Mouse (Mus musculus): ENCODE measurements around the gene Kbtbd4.
A peak's percentile ranks its signal among the peaks of the same experiment; 100 is the strongest.
"Not testable (repeated sequence)": the region's sequence is repeated elsewhere in the genome, so short reads cannot be mapped to it uniquely, and the experiment has no call there.

Gene Kbtbd4

DNA sequence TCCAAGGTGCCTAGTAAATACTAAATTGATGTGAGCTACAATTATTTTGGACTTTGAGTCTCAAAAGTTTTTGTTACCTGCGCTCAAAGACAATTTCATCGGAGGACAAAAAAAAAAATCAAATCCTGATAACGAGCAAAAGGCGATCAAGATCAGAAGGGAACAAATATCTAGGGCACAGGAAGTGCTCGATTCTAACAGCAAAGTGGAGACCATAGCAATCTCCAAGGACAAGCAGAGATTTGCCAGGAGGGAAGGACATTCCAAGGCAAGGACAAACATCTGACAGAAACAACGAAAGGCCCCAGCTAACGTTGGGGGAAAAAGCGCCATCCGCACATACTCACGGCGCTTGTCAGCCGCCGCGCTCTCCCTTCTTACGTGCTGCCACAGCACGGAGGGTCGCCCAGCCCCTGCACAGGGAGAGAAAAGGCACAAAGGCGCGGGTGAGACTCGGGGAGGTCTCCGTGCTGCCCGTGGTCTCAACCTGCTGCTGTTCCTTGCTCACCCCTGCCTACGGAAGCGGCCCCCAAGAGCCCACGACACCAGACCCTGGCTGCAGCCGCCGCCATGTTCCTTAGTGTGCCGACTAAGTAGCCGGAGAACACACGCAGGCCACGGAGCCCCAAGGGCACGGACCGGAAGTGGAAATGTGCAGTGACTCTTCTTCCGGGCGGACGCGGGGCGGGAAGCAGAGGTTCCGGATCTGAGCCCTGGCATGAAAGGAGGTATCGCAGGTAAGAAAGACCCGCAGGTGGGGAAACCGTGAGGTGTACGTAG is at the start of gene Kbtbd4, which contains the start of gene Ndufs3:
TSS of gene Kbtbd4 (plus strand) at position 665 of the 780 bp plus-strand sequence.
TSS of gene Ndufs3 (minus strand) at position 752 of the 780 bp plus-strand sequence.
- peak; percentile 90 for DNase-seq

GRCm38 (mm10) chr2:90861486-90861885 is 43.1 kb upstream of the Kbtbd4 start:
- DNase-seq, result no peak

- no peak for DNase-seq
Measured at GRCm38 (mm10) chr2:90864184-90864583, 40.4 kb upstream of the Kbtbd4 start.

DNA sequence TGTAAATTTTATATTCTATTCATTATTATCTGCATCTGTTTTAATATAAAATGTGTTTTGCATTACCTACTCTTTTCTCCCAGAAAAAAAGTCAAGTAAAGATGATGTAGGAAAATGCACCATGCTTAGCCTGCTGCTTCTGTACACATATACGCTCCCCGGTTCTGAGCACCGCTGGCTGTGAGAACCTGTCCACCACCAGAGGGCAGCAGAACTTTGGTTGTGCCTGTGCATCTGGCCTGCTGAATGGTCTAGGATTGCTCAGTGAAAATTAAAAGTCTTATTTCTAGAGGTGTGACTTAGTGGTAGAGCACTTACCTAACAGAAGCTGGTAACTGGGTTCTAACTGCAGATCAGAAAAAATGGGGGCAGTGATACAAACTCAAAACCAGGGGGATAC is 38.0 kb upstream of the Kbtbd4 start:
- DNase-seq, result peak; percentile 80

GRCm38 (mm10) chr2:90870136-90870601 is 34.4 kb upstream of the Kbtbd4 start:
- no peak for DNase-seq

GRCm38 (mm10) chr2:90871180-90871961 is 33.2 kb upstream of the Kbtbd4 start:
- no peak for DNase-seq

DNA sequence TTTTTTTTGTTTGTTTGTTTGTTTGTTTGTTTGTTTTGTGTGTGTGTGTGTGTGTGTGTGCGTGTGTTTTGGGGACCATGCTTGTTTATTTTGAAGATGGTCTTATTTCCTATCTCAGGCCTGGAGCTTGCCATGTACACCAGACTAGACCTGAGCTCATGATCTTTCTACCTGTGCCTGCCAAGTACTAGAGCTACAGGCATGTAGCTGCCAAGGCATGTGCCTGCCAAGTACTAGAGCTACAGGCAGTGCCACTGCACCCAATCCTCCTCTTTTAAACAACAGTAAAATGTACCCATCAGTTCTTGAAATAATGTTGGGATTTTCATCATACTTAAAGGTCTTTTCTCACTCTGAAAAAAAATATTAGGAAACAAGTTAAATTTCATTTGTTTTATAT is 30.5 kb upstream of the Kbtbd4 start:
- DNase-seq, result no peak

GRCm38 (mm10) chr2:90875239-90875638 is 29.3 kb upstream of the Kbtbd4 start:
- DNase-seq, result no peak

DNA sequence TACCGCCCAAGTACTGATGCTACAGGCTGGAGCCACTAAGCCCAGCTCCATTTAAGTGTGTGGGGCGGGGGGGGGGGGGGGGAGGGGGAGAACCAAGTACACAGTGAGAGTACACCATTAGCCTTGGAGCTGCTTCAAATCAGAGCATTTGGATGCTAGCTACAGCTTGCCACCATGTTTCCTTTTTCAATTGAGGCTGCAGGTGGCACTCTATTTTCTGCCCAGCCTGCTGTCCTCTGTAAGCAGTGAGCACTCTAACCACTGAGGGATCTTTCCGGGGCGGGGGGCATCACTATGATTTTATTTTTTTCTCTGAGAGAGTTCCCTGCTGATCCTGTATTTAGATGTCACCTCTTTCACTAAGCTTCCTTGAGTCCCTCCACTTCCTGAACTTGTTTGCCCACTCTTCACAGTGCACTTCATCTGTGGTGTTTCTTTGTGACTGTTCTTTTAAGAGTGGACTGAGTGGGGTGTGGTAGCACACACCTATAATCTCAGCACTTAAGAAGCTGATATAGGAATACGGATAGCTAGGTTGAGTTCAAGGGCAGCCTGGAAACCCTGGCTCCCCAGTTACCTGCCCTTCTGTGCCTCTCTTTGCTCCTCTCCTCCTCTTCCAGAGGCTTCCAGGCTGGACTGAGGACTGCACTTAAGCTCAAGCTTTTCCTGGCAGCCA is 26.8 kb upstream of the Kbtbd4 start:
- DNase-seq, result no peak

DNA sequence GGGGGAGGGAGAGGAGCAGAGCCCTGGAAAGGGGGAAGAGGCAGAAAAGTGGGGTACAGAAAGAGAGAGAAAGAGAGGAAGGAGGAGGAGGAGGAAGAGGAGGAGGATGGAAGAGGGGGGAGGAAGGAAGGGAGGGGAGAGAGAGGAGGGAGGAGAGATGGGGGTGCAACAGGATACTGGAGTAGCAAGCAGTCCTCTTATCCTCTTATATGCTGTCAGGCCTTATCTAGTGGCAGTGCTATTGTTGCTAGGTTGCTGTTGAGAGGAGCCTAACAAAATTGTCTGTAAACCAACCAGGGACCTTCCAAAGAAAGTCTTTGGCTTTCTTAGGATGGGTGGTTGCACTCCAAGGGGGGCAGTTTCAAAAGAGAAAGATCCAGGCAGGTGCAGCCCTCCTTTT is 25.1 kb upstream of the Kbtbd4 start:
- DNase-seq, result no peak

DNA sequence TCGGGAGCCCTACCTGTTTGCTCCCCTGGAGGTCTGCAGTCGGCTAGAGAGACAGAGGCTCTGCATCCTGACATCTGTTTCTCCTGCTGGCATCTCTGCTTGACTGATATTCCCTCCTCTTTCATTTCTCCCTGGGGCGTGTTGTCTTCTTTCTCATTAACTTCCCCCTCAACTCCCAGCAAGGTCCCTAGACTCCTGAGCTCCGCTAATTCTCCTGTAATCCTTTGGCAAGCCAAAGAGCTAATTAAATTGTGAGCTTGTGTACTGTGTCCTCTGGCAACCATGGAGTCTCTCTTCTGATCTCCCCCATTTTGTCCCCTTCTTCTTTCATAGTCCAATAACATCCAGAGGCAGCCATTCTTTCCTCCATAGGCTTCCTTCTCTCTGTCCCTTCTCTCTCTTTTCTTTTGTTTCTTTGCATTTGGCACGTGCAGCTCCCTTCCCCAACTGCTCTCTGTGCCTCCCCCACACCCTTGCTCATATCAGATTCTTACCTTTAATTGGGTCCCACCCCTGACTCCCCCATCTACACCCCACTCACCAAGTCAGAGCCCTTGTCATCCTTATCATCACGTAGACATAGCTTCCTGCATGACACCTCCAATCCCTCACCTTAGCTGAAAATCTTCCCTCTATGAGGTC is 24.3 kb upstream of the Kbtbd4 start:
- no peak for DNase-seq

DNA sequence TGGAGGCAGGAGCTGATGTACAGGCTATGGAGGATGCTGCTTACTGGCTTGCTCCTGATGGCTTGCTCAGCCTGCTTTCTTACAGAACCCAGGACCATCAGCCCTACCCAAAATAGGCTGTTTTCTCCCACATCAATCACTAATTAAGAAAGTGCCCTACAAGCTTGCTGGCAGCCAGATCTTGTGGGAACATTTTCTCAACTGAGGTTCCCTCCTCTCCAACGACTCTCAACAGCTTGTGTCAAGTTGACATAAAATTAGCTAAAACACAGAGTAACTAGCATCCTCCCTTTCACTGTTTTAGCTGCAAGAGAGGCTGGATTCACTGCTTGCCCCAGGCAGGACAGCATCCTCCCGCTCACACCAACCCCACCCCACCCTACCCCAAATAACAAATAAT is 22.7 kb upstream of the Kbtbd4 start:
- no peak for DNase-seq

GRCm38 (mm10) chr2:90885218-90886041 is 19.1 kb upstream of the Kbtbd4 start, which contains the start of gene C1qtnf4:
Gene C1qtnf4, plus strand, starts transcription at chr2:90885860.
- no peak for DNase-seq

GRCm38 (mm10) chr2:90886436-90886835 is 18.1 kb upstream of the Kbtbd4 start:
- DNase-seq, result no peak

DNA sequence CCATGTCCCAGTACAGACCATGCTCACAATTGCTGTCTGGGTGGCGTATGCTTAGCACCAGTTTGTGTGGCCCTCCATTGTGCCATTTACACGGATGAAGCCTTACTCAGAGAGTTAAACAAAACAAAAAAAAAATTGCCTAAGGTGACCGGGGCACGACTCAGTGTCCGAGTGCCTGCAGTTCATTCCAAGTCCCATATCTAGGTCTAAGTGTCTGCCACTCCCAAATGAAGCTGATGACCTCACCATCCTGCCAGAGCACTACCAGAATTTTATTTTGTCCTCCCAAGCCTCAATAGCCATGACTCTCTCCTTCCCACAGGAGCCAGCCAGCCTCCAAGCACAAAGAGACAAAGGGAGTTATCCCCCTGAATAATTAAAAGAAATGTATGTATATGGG is 16.9 kb upstream of the Kbtbd4 start:
- DNase-seq, result no peak

DNA sequence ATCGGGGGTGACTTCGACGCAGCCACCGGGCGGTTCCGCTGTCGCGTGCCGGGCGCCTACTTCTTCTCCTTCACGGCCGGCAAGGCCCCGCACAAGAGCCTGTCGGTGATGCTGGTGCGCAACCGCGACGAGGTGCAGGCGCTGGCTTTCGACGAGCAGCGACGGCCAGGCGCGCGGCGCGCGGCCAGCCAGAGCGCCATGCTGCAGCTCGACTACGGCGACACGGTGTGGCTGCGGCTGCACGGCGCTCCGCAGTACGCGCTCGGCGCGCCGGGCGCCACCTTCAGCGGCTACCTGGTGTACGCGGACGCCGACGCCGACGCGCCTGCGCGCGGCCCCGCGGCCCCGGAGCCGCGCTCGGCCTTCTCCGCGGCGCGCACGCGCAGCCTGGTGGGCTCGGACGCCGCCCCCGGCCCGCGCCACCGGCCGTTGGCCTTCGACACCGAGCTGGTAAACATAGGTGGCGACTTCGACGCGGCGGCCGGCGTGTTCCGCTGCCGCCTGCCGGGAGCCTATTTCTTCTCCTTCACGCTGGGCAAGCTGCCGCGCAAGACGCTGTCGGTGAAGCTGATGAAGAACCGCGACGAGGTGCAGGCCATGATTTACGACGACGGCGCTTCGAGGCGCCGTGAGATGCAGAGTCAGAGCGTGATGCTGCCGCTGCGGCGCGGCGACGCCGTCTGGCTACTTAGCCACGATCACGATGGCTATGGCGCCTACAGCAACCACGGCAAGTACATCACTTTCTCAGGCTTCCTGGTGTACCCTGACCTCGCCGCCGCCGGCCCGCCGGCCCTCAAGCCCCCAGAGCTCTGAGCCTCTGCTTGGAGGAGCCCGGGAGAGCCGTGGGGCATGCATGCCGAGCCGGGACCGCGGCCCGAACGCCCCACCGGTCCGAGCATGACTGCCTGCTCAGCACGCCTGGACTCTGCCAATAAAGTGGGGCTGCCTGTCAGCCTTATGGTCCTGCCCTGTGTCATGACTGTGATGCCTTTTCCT is 14.7 kb upstream of the Kbtbd4 start:
- peak; percentile 67 for DNase-seq

- DNase-seq, result no peak
Measured at GRCm38 (mm10) chr2:90893673-90894298, 10.8 kb upstream of the Kbtbd4 start.

GRCm38 (mm10) chr2:90894299-90894677 is 10.3 kb upstream of the Kbtbd4 start:
- DNase-seq, result not testable (repeated sequence)

- DNase-seq, result no peak
Measured at GRCm38 (mm10) chr2:90903398-90903797, 1.1 kb upstream of the Kbtbd4 start.

GRCm38 (mm10) chr2:90904856-90905224 is 300 bp downstream of the Kbtbd4 start:
- DNase-seq, result no peak

Measured in thymus, postnatal 14 days (tissue).